Comparison of ENCODE assay signal across 9 mouse cellular contexts in the genomic region with DNA sequence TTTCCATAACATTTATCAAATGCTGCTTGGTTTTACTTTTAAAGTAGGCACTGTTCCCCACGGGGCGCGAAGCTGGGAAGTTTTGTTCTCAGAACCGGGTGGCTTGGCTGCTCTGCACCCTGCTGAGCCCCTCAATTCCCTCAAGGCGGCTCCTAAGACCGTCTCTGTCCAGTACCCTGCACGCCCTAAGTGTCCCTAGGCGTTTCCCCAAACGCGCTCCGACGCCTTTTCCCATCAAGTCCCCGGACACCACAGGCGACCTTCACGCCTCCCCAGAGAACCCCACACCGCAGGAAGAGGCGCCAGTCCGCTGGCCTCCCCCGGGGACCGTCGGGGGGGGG. TPM values are rescaled to one million over a fixed set of nuclear protein-coding genes. Genes with fewer than 3 reads are reported as not detected.
A peak's percentile ranks its signal among the peaks of the same experiment; 100 is the strongest.
DNase-seq lines count a peak whose midpoint lies in the region; ATAC-seq and TF ChIP-seq lines count a peak whose summit lies in the region.
"Had no signal": no experiment of that assay in that cellular context is flagged by ENCODE, and none has a peak within 500 bp of the region (broad histone marks: within the 10 kb centered on the region; RNA-seq: fewer than 3 reads in every experiment).

No protein-coding gene starts in this region.

- peaks cover 49% of the 10 kb centered on the region for H3K27me3 ChIP-seq in kidney, embryonic 16.5 days (ENCODE audit: insufficient read depth, low read length)
- H3K27me3 ChIP-seq in forebrain, postnatal 0 days (ENCODE audit: insufficient read depth, low read length), result peaks cover 9% of the 10 kb centered on the region
- peaks cover 59% of the 10 kb centered on the region for H3K27me3 ChIP-seq in liver, postnatal 0 days (ENCODE audit: insufficient read depth, low read length)

- no peaks in the 10 kb centered on the region for H3K36me3 ChIP-seq in kidney, embryonic 16.5 days (ENCODE audit: insufficient read depth, low read length)
- no peaks in the 10 kb centered on the region for H3K36me3 ChIP-seq in forebrain, postnatal 0 days (ENCODE audit: insufficient read depth)
- H3K36me3 ChIP-seq in liver, postnatal 0 days (replicated peaks; ENCODE audit: insufficient read depth, low read length), result no peaks in the 10 kb centered on the region

- no peak overlapping the region for H3K27ac ChIP-seq in kidney, embryonic 16.5 days (ENCODE audit: low read length)
- H3K27ac ChIP-seq in brown adipose tissue, adult 24 weeks (replicated peaks; ENCODE audit: low read depth, low read length), result no peak overlapping the region
- H3K27ac ChIP-seq in forebrain, postnatal 0 days (ENCODE audit: low read depth, low read length), result no peak overlapping the region
- no peak overlapping the region for H3K27ac ChIP-seq in liver, postnatal 0 days (ENCODE audit: low read depth)

- H3K4me3 ChIP-seq in kidney, embryonic 16.5 days (ENCODE audit: low read length), result peak overlapping the region; percentile 67
- peak overlapping the region; percentile 44 for H3K4me3 ChIP-seq in brown adipose tissue, adult 24 weeks (ENCODE audit: insufficient read depth, low read depth, low read length)
- peak overlapping the region; percentile 73 for H3K4me3 ChIP-seq in forebrain, postnatal 0 days (ENCODE audit: low read depth, low read length)
- H3K4me3 ChIP-seq in liver, postnatal 0 days (ENCODE audit: low read depth, low read length), result peak overlapping the region; percentile 53

- under 1% methylated on average over 20 of the region's 21 CpGs for WGBS in kidney, embryonic 16.5 days
- WGBS in forebrain, postnatal 0 days, result under 1% methylated on average over 20 of the region's 21 CpGs
- WGBS in liver, postnatal 0 days (ENCODE audit: insufficient replicate concordance), result 2% methylated on average over 16 of the region's 21 CpGs

- H3K4me2 ChIP-seq in kidney, embryonic 16.5 days (replicated peaks; ENCODE audit: low read depth, low read length), result peak overlapping the region; percentile 99
- H3K4me2 ChIP-seq in forebrain, postnatal 0 days (ENCODE audit: low read depth), result peak overlapping the region; percentile 97
- H3K4me2 ChIP-seq in liver, postnatal 0 days (ENCODE audit: low read depth, low read length), result peak overlapping the region; percentile 83

- peak overlapping the region; percentile 62 for H3K9ac ChIP-seq in kidney, embryonic 16.5 days (replicated peaks; ENCODE audit: low read length)
- H3K9ac ChIP-seq in forebrain, postnatal 0 days, result peak overlapping the region; percentile 60
- H3K9ac ChIP-seq in liver, postnatal 0 days (replicated peaks), result no peak overlapping the region

- TF ChIP-seq EP300 in liver, postnatal 0 days (IDR thresholded peaks at IDR 0.05; ENCODE audit: low read depth), result no peak

- 0 out of 2 replicates have a peak, but pooled peaks cover 4% of the 10 kb centered on the region for H3K9me3 ChIP-seq in kidney, embryonic 16.5 days (ENCODE audit: low read length)
- no peaks in the 10 kb centered on the region for H3K9me3 ChIP-seq in forebrain, postnatal 0 days (ENCODE audit: low read length)
- H3K9me3 ChIP-seq in liver, postnatal 0 days (ENCODE audit: low read length), result no peaks in the 10 kb centered on the region

- DNase-seq in kidney, adult 18-20 months, result no peak
- DNase-seq in forebrain, postnatal 0 days, result no peak
- no peak for DNase-seq in liver, postnatal 0 days
- no peak for DNase-seq in adrenal gland, postnatal 10 days
- DNase-seq in cerebellum, adult 18-20 months, result no peak

- H3K4me1 ChIP-seq in kidney, embryonic 16.5 days (ENCODE audit: insufficient read depth, low read length), result peaks cover 19% of the 10 kb centered on the region
- peaks cover 9% of the 10 kb centered on the region for H3K4me1 ChIP-seq in brown adipose tissue, adult 24 weeks (ENCODE audit: control insufficient read depth, insufficient read depth, insufficient read length, low read length)
- peaks cover 5% of the 10 kb centered on the region; the same call in 1 of the 2 replicates for H3K4me1 ChIP-seq in forebrain, postnatal 0 days (ENCODE audit: insufficient read depth)
- H3K4me1 ChIP-seq in liver, postnatal 0 days (ENCODE audit: insufficient read depth), result peaks cover 15% of the 10 kb centered on the region

- TF ChIP-seq CTCF in forebrain, postnatal 0 days (IDR thresholded peaks at IDR 0.05; ENCODE audit: low read depth), result no peak
- TF ChIP-seq CTCF in liver, postnatal 0 days (IDR thresholded peaks at IDR 0.05; ENCODE audit: low read depth), result no peak

- peak; percentile 82 for ATAC-seq in kidney, embryonic 16.5 days (ENCODE audit: low FRiP score, low TSS enrichment)
- ATAC-seq in forebrain, postnatal 0 days, result peak; percentile 18; the same call in 1 of the 2 replicates
- ATAC-seq in liver, postnatal 0 days, result 0 out of 2 replicates have a peak, but pooled peaks have one; percentile 3
- ATAC-seq in activated CD4-positive, CD25-positive, alpha-beta regulatory T cell, adult 4 months, result no peak

RNA-seq across cellular contexts. Expression of a gene that starts 0.3 kb away (rescaled TPM):
- polyA plus RNA-seq in kidney, embryonic 16.5 days (2015; fragmentation: Nextera tagmentation; extraction: Ambion mirVana), result 1.6 TPM in 2 replicates
- not detected in 2 replicates for polyA plus RNA-seq in brown adipose tissue, adult 24 weeks (2012; ENCODE audit: insufficient read depth, insufficient read length, missing spikeins)
- 14.2 and 18.2 TPM in 2 replicates for total RNA-seq in forebrain, postnatal 0 days (2014; rRNA removed)
- 10.5 and 13.4 TPM in 2 replicates for polyA plus RNA-seq in forebrain, postnatal 0 days (2015; fragmentation: Nextera tagmentation; extraction: Ambion mirVana)
- polyA plus RNA-seq in liver, postnatal 0 days (2015; fragmentation: Nextera tagmentation; extraction: Ambion mirVana), result 0.04 and 0.09 TPM in 2 replicates
- polyA plus RNA-seq in activated CD4-positive, CD25-positive, alpha-beta regulatory T cell, adult 4 months (2017; shearing (Covaris generic)), result under 1 TPM in 1 of 2 experiments, not detected in 1; 0.16 TPM
- 1 to 10 TPM in 1 of 2 experiments, under 1 TPM in 1; 0.33 to 2.1 TPM for total RNA-seq in adrenal gland, postnatal 10 days (2021)
- total RNA-seq: neutrophil, adult 5-6 weeks had no signal
